Mouse (Mus musculus) right cerebral cortex, postnatal 10 days (tissue): Measurements from ENCODE around the gene Kalrn.

ENCODE experiments used
- DNase-seq, 2 experiments: peaks; one replicate each; pipeline ENCODE4 v3.0.0; 2021; ENCODE audit warnings: low spot score in 2 of 2

The Kalrn gene

DNA sequence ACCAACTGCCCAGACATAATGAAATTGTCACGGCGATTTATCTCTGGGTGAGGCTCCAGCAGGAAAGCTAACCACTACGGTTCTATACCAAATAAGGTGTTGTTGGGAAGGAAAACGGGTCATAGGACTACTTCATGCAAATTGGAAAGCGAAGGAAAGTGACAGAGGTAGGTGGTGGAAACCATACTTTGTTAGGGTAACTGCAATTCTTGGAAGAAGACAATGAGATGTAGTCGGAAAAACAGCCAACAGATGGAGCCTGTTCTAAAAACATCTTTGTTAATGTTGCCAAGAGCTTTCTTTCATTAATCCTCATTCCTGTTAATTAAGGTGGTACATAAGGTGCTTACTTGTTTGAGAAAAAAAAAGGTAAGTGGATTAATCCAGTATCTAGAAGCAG, 533.1 kb downstream of the Kalrn start:
- DNase-seq, result no peak

DNA sequence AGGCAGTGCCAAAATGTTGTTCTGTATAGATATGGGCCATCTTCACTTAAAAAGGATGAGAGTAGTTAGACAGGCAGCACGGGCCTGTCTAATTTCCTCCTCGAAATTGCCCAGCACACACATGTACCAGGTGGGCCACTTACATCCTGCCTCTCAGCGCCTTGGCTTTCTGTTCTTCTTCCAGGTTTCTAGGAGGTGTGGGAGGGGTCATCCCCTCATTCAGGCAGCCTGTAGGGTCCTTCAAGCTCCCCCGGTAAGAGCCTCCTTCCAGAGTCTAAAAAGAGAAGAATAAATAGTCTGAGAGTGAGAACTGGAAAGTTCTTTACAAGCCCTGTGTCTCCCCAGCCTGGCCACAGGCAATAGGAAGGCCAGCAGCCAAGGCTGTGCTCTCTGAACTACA, 533.6 kb downstream of the Kalrn start:
- DNase-seq, result no peak

DNA sequence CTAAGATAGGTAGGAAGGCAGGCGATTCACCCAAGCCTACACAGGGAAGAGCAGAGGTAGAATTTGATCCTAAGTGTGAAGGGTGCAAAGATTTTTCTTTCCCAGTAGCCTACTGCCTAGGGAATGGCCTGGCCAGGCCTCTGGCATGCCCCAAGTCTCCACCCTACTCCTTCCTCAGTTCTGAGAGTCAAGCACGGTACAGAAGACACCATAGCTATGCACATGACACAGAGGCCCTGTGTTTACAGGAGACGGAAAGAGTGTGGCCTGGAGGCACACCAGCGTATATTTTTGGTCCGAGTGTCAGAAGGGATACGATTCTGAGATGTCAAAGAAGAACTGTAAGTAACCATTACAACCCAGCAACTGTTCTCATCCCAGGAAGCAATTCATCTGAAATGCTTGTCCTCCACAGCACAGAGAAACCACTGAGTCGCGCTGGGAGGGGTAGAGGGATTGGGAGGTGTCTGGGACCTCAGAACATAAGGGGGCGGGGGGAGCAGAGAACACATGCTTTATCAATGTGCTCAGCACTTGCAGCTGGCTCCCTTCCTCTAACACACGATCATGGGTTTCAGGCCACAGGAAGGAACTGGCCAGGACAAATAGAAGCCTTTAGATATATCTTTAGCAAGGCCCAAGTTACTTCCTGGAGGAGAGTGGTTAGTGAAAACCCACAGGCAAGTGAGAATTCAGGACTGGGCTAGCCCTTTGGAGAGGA, 536.8 kb downstream of the Kalrn start:
- DNase-seq, result no peak

- DNase-seq, result no peak
Observed at GRCm38 (mm10) chr16:34035780-34036179, 537.6 kb downstream of the Kalrn start.

DNA sequence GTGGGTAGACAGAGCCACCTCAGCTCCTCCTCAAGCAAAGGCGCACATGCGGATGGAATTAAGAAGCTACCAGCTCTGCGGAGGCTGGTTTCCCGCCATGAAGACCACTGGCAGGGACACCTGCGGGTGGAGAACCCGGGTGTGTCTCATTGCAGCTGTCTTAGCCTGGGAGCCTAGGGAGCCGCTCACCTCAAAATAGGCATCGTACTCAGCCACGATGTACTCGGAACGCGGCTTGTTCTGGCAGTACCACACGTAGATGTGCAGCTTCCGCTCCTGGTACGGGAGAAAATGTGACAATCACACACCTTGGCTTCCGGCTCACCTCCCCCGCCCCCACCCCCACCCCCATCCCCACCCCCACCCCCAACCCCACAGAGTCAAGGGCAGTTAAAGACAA, 539.1 kb downstream of the Kalrn start:
- DNase-seq, result no peak

DNA sequence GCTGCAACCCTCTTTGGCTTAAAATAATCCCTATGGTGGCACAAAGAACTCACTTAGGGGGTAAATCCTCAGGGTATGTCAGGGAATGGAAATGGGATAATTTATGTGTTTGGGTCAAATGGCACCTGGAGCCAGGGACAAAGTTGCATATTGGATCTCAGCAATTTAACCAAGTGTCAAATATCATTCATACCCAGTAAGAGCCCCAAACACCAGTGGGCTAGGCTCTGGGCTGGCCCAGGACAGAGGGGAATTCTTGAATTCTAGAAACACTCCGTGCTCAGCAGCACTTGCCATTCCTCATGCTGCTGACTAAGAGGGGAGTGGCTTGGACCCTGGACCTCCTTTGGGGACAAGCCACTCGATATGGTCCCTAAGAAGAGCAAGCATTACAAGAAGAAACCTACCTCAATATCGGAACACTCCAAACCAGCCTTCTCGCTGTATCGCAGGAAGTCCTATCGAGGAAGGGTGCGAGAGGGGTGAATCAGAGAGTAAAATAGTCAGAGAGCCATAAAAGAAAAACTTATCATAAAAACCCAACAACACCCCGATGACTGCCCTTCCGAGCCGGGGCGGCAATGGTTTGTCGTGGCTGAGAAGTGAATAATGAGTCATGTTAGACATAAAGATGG, 541.2 kb downstream of the Kalrn start:
- DNase-seq, result no peak

- no peak for DNase-seq
Observed at GRCm38 (mm10) chr16:34031565-34031964, 541.8 kb downstream of the Kalrn start.

GRCm38 (mm10) chr16:34030379-34030778, 543.0 kb downstream of the Kalrn start:
- DNase-seq, result no peak

- no peak for DNase-seq
Observed at GRCm38 (mm10) chr16:34029790-34030189, 543.5 kb downstream of the Kalrn start.

DNA sequence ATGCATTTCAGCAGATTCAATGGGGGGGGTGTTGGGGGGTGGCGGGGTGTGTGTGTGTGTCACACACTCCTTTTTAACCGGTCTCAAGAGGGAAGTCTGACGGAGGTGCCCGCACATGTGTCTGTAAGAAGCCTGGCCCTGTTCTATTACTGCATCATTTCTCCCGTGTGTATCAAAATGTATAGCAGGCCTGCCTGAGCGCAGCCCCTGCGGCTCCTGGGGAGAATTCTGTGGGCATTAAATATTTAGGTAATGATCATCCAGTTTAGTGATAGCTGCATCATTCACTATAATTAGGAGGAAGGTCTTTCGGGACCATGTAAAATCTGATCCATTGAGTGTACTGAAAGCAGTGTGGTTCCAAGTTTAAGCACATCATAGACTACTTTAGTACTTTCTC, 556.1 kb downstream of the Kalrn start:
- no peak for DNase-seq

GRCm38 (mm10) chr16:34011991-34012845, 561.1 kb downstream of the Kalrn start:
- DNase-seq, result no peak

DNA sequence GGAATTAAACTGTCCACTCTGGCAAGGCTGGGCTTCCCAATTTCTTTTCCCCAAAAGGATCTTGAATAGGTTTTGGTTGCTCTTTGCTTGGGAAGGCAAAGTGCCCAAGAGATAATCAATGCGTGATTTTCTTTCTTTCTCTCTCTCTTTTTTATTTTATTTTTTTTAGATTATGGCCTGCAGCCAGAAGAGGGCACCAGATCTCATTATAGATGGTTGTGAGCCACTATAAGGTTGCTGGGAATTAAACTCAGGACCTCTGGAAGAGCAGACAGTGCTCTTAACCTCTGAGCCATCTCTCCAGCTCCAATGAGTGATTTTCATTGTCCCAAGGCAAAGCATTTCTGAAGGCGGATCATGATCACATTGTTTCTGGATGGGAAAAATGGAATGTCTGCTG, 563.8 kb downstream of the Kalrn start:
- no peak for DNase-seq

DNA sequence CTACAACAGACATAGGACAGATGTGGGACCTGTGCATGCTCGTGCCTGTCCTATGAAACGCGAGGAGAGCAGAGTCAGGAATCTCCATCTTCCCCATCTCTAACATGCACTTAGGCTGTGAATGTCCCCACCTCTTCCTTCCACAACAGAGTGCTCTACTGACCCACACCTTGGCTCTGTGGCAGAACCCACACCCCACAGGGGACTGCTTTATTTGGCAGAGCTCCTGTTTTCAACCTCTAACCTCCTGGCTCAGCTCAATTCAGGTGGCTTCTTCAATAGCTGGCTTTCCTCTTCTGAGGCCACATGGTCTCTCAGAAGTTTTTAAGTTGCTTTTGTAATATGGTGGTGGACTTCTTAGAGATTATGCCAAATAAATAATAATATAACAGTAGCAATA, 567.3 kb downstream of the Kalrn start:
- DNase-seq, result no peak

DNA sequence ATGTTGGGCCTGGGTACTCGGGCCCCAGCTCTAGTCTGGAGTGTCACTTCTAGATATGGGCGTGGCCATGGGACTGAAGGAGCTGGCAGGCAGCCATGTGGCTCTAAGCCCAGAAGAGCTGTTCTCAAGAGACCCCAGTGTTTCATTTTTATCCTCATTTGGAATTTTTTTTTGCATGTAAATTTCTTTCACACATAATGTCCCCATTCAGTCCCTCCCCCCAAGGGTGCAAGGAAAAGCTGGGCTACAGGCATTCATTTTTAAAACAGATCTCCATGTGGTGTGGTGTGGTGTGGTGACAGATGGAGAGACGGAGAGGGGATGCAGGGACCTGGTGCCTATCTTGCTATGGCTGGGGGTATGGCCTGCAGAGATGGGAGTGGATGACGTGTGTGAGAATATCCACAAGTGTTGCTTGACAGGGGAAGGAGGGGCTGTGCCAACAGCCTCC, 569.2 kb downstream of the Kalrn start:
- DNase-seq, result peak; percentile 92 to 94

DNA sequence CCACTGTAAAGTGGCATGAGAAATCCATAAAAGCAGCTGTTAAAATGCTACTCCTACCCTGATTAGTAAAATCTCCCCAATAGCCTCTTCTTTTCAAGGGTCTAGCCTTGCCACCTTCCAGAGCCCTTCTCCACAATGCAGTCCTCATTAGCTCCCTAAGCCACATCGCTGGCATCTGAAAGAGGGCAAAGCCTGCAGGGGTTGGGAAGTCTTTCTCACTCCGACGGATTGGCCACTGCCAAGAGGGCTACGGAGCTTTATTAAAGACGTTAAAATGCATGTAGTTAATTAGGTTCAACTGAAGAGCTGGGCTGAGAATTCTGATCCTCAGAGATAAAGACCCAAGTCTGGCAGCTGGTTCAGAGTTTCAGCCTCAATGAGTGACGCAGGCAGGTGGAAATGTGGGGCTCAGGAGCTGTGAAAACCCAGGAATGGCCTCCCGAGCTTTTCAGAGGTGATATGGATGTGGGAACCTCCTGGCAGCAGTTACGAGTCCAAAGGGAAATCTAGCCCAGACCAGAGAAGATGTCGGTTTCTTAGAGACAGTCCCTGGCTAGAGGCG, 569.7 kb downstream of the Kalrn start:
- DNase-seq, result peak in 1 of 2 experiments; percentile 36

DNA sequence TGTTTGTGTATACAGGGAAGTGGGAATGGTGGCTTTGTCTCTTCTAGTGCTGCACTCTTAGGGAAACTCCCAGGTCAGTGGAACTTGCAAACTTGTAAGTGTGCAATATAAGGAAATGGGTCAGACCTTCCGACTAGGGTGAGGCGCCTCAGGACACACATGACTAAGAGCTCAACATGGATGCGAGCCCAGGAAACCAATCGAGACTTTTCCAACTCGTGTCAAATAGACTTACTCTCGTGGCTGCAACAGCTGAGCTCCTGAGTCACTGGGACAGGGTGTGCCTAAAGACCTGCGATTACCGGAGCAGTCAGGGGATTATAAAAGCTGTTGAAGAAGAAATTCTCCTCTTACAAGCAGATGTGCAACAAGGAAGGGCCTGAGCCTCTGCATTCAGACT, 572.6 kb downstream of the Kalrn start:
- no peak for DNase-seq

DNA sequence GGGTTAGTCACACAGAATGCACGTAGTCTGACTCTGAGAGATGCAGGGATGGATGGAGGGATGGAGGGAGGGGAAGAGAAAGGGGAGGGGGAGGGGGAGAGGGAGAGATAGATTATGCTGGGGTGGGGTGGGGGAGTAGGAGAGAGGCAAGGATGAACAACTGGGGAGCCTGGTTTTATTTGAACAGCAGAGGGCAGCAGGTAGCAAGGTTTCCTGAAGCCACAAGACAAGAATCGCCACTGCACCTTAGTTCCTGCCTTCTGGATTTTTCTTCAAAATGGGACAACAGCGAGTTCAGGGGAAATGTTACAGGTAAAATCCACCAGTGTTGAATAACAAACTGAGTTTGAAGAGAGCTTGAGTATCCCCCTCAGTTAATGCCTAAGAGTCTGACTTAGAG, 573.9 kb downstream of the Kalrn start:
- peak; percentile 64 to 68 for DNase-seq

DNA sequence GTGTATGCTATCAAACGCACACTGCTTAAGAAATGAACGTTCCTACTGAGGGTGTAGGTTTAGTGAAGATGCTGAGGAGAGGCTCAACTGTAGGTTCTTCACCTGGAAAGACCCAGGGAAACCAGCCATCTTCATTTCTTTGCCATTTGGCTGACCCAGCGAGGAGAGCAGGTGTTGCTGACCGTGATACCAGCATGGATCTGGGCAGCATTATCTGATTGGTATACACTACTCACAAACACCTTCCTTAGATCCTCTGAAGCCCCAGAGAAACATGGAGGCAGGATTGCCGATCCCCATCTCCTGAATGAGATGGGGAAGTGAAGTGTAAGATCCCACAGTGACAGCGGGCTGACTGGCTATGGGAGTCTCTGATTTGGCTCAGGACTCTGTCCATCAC, 575.3 kb downstream of the Kalrn start:
- DNase-seq, result no peak

GRCm38 (mm10) chr16:33996030-33996429, 577.3 kb downstream of the Kalrn start:
- DNase-seq, result peak in 1 of 2 experiments; percentile 60

- DNase-seq, result no peak
Observed at GRCm38 (mm10) chr16:33995496-33995895, 577.8 kb downstream of the Kalrn start.

DNA sequence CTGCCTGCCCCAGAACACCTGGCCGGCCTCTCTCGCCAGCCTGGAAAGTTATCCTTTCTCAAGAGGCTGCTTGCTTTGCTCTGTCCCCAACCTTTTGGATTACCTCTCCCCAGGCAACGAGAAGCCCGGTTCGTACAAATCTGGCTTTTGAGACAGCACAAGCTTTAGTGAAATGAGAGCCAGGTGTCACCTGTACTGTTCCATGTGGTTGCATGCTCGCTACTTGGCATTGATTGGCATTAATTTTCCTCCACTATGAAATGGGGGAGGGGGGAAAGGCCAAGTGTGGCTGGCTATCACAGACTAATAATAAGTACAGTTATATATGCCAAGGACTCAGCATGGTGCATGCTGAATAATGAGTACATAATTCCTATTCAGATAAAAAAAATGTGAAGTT, 579.0 kb downstream of the Kalrn start:
- no peak for DNase-seq

DNA sequence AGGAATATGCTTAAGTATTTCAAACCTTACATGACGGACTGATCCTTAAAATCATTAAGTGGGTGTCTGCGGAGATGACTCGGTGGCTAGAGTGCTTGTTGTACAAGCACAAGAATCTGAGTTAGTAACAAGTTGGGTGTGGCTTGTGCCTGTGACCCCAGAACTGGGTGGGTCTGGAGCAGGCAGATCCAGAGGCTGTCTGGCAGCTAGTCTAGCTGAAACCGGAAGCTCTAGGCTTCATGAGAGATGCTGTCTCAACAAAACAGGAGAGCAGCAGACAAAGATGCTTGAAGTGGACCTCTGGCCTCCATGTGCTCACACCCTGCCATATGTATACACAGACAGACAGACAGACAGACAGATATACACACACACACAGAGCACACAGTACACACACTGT, 582.6 kb downstream of the Kalrn start:
- DNase-seq, result no peak
